Mouse (Mus musculus) CD4-positive helper T cell, adult 2 months (primary cell): Measurements from ENCODE around the gene Ipo5.

Source experiments
- DNase-seq: peaks from one replicate; pipeline ENCODE4 v3.0.0-alpha.2; 2012; ENCODE audit warnings: low read depth, missing footprints, low spot score

The Ipo5 gene

GRCm38 (mm10) chr14:120910733-120911324, at the start of gene Ipo5:
Gene Ipo5 (plus strand): TSS chr14:120911224.
- DNase-seq: peak; percentile 97

DNA sequence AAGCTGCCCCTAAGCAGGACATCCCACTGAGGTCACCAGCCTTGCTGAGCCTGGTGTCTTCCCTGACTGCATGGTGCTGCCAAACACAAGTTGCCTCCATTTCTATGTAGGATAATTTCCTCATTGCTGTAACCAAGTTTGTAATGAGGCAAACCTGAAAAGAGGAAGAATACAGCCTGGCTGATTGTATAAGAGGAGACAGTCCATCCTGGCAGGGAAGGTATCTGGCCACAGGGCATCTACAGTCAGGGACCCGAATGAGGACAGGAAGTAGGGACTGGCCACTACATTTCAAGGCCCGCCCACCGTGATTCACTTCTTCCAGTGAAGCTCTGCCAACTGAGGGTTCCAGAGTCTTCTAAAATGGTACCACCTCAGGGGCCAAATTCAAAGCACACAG, 47.8 kb upstream of the Ipo5 start:
- DNase-seq: no peak

DNA sequence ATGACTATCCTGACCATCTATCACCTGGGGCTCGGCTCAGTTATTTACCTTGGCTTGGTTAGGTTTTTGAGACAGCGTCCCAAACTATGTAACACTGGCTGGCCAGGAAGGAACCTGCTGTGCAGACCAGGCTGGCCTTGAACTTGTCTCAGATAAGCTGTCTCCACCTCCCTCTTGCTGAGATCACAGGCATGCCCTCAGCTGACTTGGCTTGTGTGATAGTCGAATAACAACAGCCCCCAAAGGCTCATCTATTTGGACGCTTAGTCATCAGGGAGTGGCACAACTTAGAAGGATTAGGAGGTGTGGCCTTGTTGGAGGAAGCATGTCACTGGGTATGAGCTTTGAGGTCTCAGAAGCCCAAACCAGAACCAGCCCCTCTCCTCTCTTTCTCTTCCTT, 46.1 kb upstream of the Ipo5 start:
- no peak for DNase-seq

DNA sequence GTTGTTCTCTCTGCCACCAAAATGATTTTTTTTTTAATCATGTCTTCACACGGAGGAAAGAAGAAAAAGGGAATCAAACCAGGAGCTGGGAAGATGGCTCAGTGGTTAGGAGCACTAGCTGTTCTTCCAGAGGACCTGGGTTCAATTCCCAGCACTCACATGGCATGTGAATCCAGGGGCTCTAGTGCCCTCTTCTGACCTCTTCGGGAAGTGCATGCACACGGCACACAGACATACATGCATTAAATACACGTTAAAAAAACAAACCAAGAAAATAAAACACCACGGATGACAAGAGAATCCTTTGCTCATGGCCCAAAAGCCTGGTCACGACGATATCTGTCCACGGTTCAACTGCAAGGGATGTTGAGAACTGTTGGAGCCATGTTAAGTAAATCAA, 44.5 kb upstream of the Ipo5 start:
- DNase-seq: no peak

- no peak for DNase-seq
Observed at GRCm38 (mm10) chr14:120867121-120867520, 43.9 kb upstream of the Ipo5 start.

DNA sequence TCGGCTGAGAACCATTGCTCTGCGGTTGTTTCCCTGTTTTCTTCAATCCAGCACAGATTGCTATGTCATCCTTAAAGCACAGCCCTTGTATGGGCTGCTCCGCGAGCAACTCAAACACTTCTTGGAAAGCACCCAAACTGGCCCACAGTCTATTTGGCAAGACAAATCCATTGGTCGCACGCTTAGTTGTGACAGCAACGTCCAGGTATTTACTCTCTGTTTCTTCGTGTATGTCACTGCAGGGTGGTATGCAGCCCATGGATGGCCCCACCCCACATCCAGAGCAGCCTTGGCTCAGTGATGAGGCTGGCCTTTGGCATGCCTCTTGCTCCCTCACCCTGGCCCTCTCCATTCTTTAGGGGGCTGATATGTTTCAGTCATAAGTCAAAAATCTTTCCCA, 42.5 kb upstream of the Ipo5 start:
- DNase-seq: no peak

DNA sequence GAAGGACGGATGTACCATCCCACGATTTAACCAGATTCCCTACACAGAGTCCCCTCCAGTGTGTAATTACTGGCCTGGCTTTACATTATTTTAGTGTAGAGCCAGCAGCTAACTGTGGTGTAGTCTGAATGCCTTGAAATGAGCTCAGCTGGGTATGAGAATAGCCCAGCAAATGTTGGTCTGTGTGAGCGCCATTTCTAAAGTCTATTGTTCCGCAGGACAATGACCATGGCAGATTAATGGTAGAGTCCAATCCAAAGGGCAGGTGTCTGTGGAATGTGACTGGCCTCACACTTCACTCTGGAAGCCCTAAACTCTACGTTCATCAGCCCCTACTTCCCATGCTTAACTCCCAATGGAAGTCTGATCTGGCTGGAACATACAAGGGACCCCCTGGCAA, 40.3 kb upstream of the Ipo5 start:
- DNase-seq: no peak

GRCm38 (mm10) chr14:120874397-120874796, 36.6 kb upstream of the Ipo5 start:
- DNase-seq: no peak

- DNase-seq: no peak
Observed at GRCm38 (mm10) chr14:120875144-120875543, 35.9 kb upstream of the Ipo5 start.

GRCm38 (mm10) chr14:120875811-120876388, 35.1 kb upstream of the Ipo5 start:
- DNase-seq: no peak

DNA sequence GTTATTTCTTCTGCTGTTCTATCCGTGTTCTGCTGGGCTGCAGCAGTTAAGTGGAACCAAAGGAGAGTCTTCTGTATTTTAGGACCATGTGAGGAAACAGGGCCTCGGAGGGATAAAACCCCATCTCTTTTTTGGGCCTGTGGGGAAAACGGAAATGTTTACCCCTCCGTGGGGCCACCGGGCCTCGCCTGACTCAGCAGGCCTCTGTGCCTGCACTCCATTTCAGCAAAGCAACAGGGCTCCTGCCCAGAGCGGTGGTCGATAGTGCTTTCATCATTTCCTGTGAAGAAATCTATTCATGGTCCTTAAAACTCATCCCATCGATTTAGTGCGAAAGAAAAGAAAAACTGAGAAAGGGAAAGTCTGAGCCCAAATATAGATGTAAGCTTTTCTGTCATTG, 33.9 kb upstream of the Ipo5 start:
- no peak for DNase-seq

DNA sequence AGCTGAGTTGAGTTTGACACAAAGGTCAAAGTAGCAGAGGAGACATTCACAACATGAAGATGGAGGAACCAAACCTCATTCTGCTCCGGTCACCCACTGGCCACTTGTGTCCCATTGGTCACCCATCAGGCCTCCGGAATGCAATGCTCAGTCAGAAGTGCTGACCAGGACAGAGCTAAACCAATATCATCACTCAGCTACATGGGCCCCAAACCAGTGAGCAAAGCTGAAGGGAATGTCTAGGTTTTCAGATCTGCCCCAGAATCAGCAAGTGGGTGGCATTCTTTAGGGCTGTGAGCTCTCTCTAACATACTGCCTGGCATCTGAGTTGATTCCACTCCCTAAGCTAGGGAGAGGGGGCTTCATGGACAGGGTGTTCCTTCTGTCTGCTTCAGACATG, 32.0 kb upstream of the Ipo5 start:
- no peak for DNase-seq

DNA sequence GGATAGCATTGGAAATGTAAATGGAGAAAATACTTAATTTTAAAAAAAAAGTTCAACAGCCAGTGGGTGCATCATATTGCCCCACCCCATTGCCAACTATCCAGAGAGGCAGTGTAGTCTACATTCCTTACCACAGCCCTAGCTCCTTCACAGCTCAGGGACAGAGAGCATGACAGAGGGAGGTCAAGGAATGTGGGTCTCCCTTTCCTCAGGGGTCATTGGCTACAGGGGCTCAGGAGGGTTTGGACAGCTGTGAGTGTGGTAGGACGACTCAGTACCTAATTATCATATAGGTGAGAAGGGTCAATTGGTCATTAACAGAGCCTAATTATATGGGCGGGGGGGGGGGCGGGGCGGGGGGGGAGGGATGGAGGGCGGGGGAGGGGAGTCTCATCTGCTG, 30.4 kb upstream of the Ipo5 start:
- no peak for DNase-seq

DNA sequence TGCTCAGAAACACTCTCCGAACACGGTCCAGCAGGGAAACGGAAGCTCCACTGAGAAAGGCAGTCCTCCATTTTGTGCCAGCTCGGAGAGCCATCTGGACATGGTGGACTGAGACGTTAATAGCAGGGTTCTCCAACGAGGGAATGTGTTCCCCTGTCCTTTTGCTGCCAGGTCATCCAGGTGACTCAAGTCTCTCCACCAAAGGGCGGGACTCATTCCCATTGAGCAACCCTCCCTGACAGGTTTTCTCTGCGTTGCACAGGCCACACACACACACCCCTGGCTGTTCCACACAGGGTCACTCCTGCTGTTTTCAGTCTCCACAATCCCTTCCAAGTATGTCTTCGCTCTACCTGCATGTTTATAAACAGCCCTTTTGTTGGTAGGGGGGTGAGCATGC, 30.0 kb upstream of the Ipo5 start:
- no peak for DNase-seq

DNA sequence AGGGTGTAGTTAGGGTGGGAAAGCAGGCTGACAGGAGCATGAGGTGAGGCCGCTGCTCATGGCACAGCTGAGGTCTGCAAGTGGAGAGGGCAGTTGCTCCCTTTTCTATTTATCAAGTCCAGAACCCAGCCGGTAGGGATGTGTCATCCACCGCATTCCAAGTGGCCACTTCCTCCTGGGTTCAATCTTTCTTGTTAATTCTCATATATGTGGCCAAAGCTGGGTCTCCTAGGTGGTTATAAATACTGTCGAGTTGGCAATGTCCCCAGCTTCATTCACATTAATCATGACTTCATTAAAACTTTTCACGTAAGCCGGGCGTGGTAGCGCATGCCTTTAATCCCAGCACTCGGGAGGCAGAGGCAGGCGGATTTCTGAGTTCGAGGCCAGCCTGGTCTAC, 22.3 kb upstream of the Ipo5 start:
- DNase-seq: no peak

DNA sequence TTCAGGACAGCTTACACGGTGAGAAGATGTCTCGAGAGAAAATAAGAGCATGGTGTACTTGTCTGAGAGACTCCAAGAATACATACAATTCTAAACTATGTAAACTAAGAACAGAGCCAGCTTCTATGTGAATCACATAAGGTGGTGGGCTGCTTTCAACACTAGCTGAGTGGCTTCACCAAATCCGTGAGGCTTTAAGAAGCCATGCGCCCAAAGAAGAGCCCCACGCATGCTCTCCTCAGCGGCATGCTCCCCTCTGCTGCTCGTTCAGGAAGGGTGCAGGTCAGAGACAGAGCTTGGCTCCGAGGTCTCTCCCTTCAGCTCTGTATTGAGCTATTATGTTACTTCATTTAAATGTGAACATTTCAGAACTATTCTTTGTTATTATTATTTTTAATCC, 18.7 kb upstream of the Ipo5 start:
- DNase-seq: no peak

DNA sequence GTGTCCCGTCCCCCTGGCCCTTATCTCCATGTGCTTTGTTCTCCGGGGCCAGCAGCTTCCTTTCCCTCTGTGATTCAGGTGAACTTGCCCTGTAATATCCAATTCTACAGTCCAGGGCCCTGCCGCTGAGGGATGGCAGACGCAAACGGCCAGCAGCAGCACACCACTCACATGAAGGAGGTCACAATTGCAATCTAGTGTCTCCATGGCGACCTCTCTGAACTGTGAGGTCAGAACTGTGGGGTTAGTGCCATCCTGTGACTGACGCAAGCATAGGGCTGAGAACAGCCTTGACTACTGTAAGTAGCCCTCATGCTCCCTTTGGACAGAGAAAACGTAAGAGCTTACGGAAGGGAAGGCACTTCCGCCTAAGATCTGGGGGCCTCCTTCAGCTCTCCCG, 14.4 kb upstream of the Ipo5 start:
- no peak for DNase-seq

GRCm38 (mm10) chr14:120898876-120899275, 12.1 kb upstream of the Ipo5 start:
- DNase-seq: no peak

GRCm38 (mm10) chr14:120909396-120909795, 1.6 kb upstream of the Ipo5 start:
- DNase-seq: no peak

DNA sequence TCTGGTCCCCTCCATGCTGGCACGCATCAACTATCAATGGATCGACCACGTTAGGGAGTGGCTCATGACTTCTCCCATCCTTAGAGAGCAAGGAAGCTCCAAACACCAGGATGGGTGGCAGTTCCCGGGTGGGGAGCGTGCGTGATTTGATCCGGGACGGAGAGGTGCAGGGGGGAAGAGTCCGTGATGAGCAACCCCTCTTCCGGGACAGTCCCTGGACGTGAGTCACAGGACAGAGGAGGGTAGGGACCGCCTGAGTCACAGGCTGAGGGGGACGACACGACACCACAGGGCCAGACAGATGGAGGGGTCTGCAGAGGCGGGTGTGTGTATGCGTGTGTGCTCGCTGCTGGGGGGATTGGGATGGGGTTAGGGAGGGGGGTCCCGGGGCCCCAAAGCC, 704 bp upstream of the Ipo5 start:
- DNase-seq: no peak

- DNase-seq: peak; percentile 51
Observed at GRCm38 (mm10) chr14:120911388-120911901, 421 bp downstream of the Ipo5 start.

GRCm38 (mm10) chr14:120912090-120912710, 1.2 kb downstream of the Ipo5 start:
- DNase-seq: no peak

- DNase-seq: no peak
Observed at GRCm38 (mm10) chr14:120912916-120913315, 1.9 kb downstream of the Ipo5 start.
